Mouse (Mus musculus): ENCODE results near the gene Gm2888.
"Not testable (repeated sequence)": the region's sequence is repeated elsewhere in the genome, so short reads cannot be mapped to it uniquely, and the experiment has no call there.

The Gm2888 gene

GRCm38 (mm10) chr14:3029702-3030101 is at the start of gene Gm2888:
Gene Gm2888 (plus strand): TSS chr14:3030002.
- DNase-seq, result not testable (repeated sequence)

GRCm38 (mm10) chr14:3048727-3049512 is 19.1 kb downstream of the Gm2888 start, which contains the start of gene Gm2897:
Gene Gm2897 (plus strand): TSS chr14:3049285.
- DNase-seq, result peak; percentile 50

GRCm38 (mm10) chr14:3049513-3049800 is 19.7 kb downstream of the Gm2888 start:
- DNase-seq, result peak; percentile 11

- DNase-seq, result not testable (repeated sequence)
Measured at GRCm38 (mm10) chr14:3050087-3050486, 20.3 kb downstream of the Gm2888 start.
